Mouse (Mus musculus): ENCODE measurements around the gene Olfr1427. TPM values are rescaled to one million over a fixed set of nuclear protein-coding genes. Genes with fewer than 3 reads are reported as not detected.

Olfr1427 gene
- polyA plus RNA-seq (2014; fragmentation: Illumina TruSeq; extraction: RNeasy Lipid Tissue Mini Kit (QIAGEN cat#74804); ENCODE audit: low read depth, low replicate concordance), result not detected

GRCm38 (mm10) chr19:12103234-12103633, at the start of gene Olfr1427:
Olfr1427 (minus strand) TSS chr19:12103334.

DNA sequence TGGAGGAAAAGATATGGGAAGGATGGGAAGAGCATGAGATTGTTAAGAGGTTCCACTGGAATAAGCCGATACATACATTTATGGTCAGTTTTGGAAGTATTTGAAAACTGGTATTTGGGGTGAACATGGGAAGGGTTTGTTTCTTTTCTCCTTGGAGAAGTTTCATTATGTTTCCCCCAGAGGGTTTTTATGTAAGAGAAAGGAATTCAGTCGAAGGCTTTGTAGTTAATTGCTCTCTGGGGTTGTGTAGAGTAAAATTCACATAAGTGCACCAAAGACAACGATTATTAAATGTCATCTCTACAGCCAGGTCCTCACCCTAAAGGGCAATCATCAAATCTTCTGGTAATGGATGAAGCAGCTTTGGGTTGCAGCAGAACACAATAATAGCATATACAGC, 20.0 kb upstream of the Olfr1427 start, which contains the start of gene Olfr76:
Gene Olfr76, minus strand, starts transcription at position 101 of the 400 bp plus-strand sequence.

GRCm38 (mm10) chr19:12115797-12116196, 12.7 kb upstream of the Olfr1427 start, which contains the start of gene Olfr1428:
Olfr1428 (minus strand) TSS chr19:12115897.

DNA sequence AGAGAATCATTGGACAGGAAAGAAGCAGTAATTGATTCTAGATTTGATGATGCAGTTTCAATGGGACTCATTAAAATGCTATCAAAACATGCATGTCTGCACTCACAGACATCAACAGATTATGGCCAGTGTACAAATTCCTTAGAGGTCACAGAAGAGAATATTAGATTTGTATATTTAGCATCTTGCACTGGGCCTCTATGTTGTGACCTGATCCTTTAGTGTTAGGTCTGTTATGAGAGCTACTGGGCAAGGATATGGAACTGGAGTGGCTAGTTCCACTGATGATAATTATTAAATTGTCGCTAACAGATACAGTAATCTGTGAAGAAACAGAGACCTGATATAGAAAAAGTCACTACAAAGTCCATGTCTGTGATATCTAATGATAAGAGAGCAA, 11.2 kb downstream of the Olfr1427 start, which contains the start of gene Olfr1426:
Gene Olfr1426, minus strand, starts transcription at position 101 of the 400 bp plus-strand sequence.

GRCm38 (mm10) chr19:12077631-12078030, 25.5 kb downstream of the Olfr1427 start, which contains the start of gene Olfr1425:
Olfr1425 (minus strand) TSS chr19:12077731.

DNA sequence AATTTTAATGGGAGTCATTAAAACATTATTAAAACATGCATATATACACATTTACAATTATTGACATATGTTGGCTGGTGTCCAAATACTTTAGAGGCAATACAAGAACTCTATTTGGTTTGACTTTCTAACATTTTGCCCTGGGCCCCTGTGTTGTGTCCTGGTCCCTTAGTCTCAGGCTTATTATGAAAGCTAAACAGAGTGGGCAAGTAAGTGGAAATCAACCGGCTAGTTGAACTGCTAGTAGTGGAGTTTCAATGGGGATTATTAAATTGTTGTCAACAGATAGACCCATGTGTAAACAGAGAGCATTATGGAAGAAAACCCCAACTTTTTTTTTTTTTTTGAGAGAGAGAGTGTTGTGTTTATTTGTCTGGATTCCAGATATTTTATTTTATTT, 40.6 kb downstream of the Olfr1427 start, which contains the start of gene Olfr1424:
Gene Olfr1424, minus strand, starts transcription at position 101 of the 400 bp plus-strand sequence.

Other genes starting within 250 kb of the Olfr1427 start
- not detected for gene Olfr1418, start 242.3 kb downstream of the Olfr1427 start, polyA plus RNA-seq (2014; fragmentation: Illumina TruSeq; extraction: RNeasy Lipid Tissue Mini Kit (QIAGEN cat#74804); ENCODE audit: low read depth, low replicate concordance)
- gene Olfr1419, start 228.2 kb downstream of the Olfr1427 start, polyA plus RNA-seq (2014; fragmentation: Illumina TruSeq; extraction: RNeasy Lipid Tissue Mini Kit (QIAGEN cat#74804); ENCODE audit: low read depth, low replicate concordance), result not detected
- not detected for gene Olfr1420, start 216.8 kb downstream of the Olfr1427 start, polyA plus RNA-seq (2014; fragmentation: Illumina TruSeq; extraction: RNeasy Lipid Tissue Mini Kit (QIAGEN cat#74804); ENCODE audit: low read depth, low replicate concordance)
- gene Patl1, start 190.9 kb downstream of the Olfr1427 start, polyA plus RNA-seq (2014; fragmentation: Illumina TruSeq; extraction: RNeasy Lipid Tissue Mini Kit (QIAGEN cat#74804); ENCODE audit: low read depth, low replicate concordance), result 16.1 TPM
- gene Osbp, start 137.4 kb downstream of the Olfr1427 start, polyA plus RNA-seq (2014; fragmentation: Illumina TruSeq; extraction: RNeasy Lipid Tissue Mini Kit (QIAGEN cat#74804); ENCODE audit: low read depth, low replicate concordance), result 19.4 TPM
- gene Olfr1423, start 62.0 kb downstream of the Olfr1427 start, polyA plus RNA-seq (2014; fragmentation: Illumina TruSeq; extraction: RNeasy Lipid Tissue Mini Kit (QIAGEN cat#74804); ENCODE audit: low read depth, low replicate concordance), result not detected
- not detected for gene Olfr1424, start 40.7 kb downstream of the Olfr1427 start, polyA plus RNA-seq (2014; fragmentation: Illumina TruSeq; extraction: RNeasy Lipid Tissue Mini Kit (QIAGEN cat#74804); ENCODE audit: low read depth, low replicate concordance)
- gene Olfr1425, start 25.6 kb downstream of the Olfr1427 start, polyA plus RNA-seq (2014; fragmentation: Illumina TruSeq; extraction: RNeasy Lipid Tissue Mini Kit (QIAGEN cat#74804); ENCODE audit: low read depth, low replicate concordance), result not detected
- not detected for gene Olfr1426, start 11.3 kb downstream of the Olfr1427 start, polyA plus RNA-seq (2014; fragmentation: Illumina TruSeq; extraction: RNeasy Lipid Tissue Mini Kit (QIAGEN cat#74804); ENCODE audit: low read depth, low replicate concordance)
- gene Olfr1428, start 12.6 kb upstream of the Olfr1427 start, polyA plus RNA-seq (2014; fragmentation: Illumina TruSeq; extraction: RNeasy Lipid Tissue Mini Kit (QIAGEN cat#74804); ENCODE audit: low read depth, low replicate concordance), result not detected
- not detected for gene Olfr76, start 19.9 kb upstream of the Olfr1427 start, polyA plus RNA-seq (2014; fragmentation: Illumina TruSeq; extraction: RNeasy Lipid Tissue Mini Kit (QIAGEN cat#74804); ENCODE audit: low read depth, low replicate concordance)
- gene Olfr1555-ps1, start 66.8 kb upstream of the Olfr1427 start, polyA plus RNA-seq (2014; fragmentation: Illumina TruSeq; extraction: RNeasy Lipid Tissue Mini Kit (QIAGEN cat#74804); ENCODE audit: low read depth, low replicate concordance), result not detected
- gene Olfr1431, start 97.3 kb upstream of the Olfr1427 start, polyA plus RNA-seq (2014; fragmentation: Illumina TruSeq; extraction: RNeasy Lipid Tissue Mini Kit (QIAGEN cat#74804); ENCODE audit: low read depth, low replicate concordance), result not detected
- not detected for gene Olfr1432, start 129.3 kb upstream of the Olfr1427 start, polyA plus RNA-seq (2014; fragmentation: Illumina TruSeq; extraction: RNeasy Lipid Tissue Mini Kit (QIAGEN cat#74804); ENCODE audit: low read depth, low replicate concordance)
- not detected for gene Olfr262, start 138.3 kb upstream of the Olfr1427 start, polyA plus RNA-seq (2014; fragmentation: Illumina TruSeq; extraction: RNeasy Lipid Tissue Mini Kit (QIAGEN cat#74804); ENCODE audit: low read depth, low replicate concordance)
- gene Olfr235, start 157.7 kb upstream of the Olfr1427 start, polyA plus RNA-seq (2014; fragmentation: Illumina TruSeq; extraction: RNeasy Lipid Tissue Mini Kit (QIAGEN cat#74804); ENCODE audit: low read depth, low replicate concordance), result not detected
- not detected for gene Olfr1434, start 176.5 kb upstream of the Olfr1427 start, polyA plus RNA-seq (2014; fragmentation: Illumina TruSeq; extraction: RNeasy Lipid Tissue Mini Kit (QIAGEN cat#74804); ENCODE audit: low read depth, low replicate concordance)
- gene Olfr1436, start 195.8 kb upstream of the Olfr1427 start, polyA plus RNA-seq (2014; fragmentation: Illumina TruSeq; extraction: RNeasy Lipid Tissue Mini Kit (QIAGEN cat#74804); ENCODE audit: low read depth, low replicate concordance), result not detected
- gene Olfr1437, start 221.8 kb upstream of the Olfr1427 start, polyA plus RNA-seq (2014; fragmentation: Illumina TruSeq; extraction: RNeasy Lipid Tissue Mini Kit (QIAGEN cat#74804); ENCODE audit: low read depth, low replicate concordance), result not detected
- not detected for gene Olfr1438-ps1, start 232.6 kb upstream of the Olfr1427 start, polyA plus RNA-seq (2014; fragmentation: Illumina TruSeq; extraction: RNeasy Lipid Tissue Mini Kit (QIAGEN cat#74804); ENCODE audit: low read depth, low replicate concordance)

Data from liver, adult 10 weeks (tissue).